Mouse (Mus musculus) urinary bladder, adult 18-20 months (tissue): Measurements from ENCODE around the gene Dpep1.
A peak's percentile ranks its signal among the peaks of the same experiment; 100 is the strongest.
"Not testable (repeated sequence)": the region's sequence is repeated elsewhere in the genome, so short reads cannot be mapped to it uniquely, and the experiment has no call there.

Experiments
- DNase-seq, 2 experiments: peaks; one replicate each; pipeline ENCODE4 v3.0.0; 2022; ENCODE audit warnings: low spot score in 2 of 2, mixed read lengths in 2 of 2

The Dpep1 gene

GRCm38 (mm10) chr8:123185566-123186409 lies at the start of gene Dpep1:
Gene Dpep1 (plus strand): TSS chr8:123186242.
- DNase-seq: peak in 1 of 2 experiments; percentile 55

- no peak for DNase-seq
Measured at GRCm38 (mm10) chr8:123136287-123136686, 49.8 kb upstream of the Dpep1 start.

GRCm38 (mm10) chr8:123137645-123138077 lies 48.4 kb upstream of the Dpep1 start:
- DNase-seq: peak in 1 of 2 experiments; percentile 43

DNA sequence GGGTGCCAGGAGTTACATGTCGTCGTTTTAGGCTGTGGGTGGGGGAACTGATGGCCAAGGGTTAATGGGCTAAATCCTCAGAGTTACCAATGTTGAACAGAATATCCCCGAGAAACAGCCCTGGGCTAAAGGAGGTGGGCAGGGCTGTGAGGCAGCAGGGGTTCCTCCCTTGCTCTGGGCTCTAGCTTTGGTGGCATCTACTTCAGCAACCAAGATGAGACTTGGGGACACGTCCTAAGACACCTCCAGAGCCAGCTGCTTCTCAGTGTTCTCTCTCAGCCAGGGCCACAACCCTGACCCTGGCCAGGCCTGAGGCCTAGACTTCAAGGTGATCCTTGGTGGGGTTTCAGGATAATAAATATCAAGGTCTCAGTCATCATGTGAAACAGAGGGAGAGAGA lies 47.3 kb upstream of the Dpep1 start:
- DNase-seq: no peak

DNA sequence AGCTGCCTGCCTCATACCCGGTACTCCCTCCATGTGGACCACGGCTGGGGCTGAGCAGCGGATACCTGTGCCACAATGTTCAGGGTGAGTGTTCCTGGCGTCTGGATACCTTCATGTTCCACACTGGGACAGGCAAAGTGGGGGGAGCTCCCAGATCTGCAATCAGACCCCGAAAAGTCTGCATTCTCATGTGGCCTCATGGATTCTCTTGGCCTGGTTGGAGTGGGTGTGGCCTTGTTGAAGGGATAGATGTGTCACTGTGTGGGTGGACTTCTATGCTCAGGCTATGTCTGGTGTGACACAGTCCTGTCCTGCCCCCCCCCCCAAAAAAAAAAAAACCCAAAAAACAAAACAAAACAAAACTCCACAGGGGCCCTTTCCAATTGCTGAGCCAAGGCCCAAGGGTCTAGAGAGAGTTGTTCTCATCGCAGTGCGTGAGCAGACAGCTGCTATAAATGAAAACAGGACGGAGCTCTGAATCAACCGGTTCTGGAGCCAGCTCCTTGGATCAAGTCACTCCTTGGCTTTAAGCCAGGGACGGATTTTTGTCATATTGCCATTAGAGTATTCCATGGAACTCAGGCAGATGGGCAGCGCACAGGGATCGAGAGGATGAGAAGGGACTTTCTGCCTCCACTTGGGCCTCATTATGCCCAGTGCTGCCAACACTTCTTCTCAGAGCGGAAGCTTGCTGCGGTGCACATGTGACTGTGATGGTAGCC lies 44.1 kb upstream of the Dpep1 start:
- DNase-seq: peak in 1 of 2 experiments; percentile 71

GRCm38 (mm10) chr8:123145279-123145678 lies 40.8 kb upstream of the Dpep1 start:
- DNase-seq: no peak

GRCm38 (mm10) chr8:123146390-123146789 lies 39.7 kb upstream of the Dpep1 start:
- DNase-seq: no peak

GRCm38 (mm10) chr8:123150737-123151171 lies 35.3 kb upstream of the Dpep1 start:
- no peak for DNase-seq

DNA sequence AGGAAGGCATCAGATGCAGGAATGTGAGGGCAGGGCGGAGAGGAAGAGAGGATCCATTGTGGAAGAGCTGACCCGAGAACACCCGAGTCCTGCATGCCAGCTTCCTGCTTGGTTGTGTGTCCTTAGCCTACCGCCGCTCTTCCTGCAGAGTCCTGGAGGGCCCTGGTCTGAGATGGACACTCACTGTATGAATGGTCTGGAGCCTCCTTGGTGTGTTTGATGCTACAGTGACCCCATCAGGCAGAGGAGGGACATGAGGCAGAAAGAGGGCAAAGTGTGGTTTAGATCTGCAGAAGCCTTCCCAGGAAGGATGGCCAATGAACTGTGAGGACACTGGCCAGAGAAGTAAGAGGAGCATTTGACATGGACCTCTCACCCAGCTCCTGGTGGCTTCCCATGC lies 30.9 kb upstream of the Dpep1 start:
- no peak for DNase-seq

DNA sequence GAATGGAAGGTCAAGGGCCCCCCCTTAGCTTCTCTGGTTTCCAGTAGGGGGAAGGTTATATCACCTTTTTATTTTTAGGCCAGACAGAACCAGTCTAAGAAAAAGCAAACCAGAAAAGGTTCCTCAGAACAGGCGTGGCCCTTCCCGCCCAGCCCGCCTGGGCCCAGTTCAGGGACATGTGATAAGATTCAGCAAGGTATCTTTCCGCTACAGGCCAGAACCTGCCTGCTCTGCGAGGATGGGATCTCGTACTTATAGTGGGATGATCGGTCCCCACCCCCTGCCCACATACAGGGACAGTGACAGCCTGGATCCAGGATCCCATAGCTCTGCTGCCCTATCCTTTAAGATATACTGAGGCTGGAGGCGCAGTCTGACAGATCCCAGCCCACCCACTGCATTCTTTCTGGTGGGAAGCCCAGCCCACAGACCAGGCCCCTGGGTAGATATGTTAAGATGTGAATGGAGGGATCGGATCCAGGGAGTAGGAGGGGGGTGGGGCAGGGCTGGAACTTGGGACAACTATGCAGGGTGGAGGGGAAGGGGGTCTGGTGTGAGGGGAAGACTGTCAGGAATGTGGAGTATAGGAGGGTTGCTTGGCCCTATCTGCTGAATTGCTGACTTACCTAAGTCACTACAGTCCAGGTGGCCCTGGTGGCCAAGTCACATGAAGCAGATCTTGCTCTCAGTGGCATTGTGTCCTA lies 29.8 kb upstream of the Dpep1 start:
- no peak for DNase-seq

- no peak for DNase-seq
Measured at GRCm38 (mm10) chr8:123157888-123158465, 28.1 kb upstream of the Dpep1 start, which contains the start of gene Sult5a1. Gene Sult5a1 (minus strand): TSS chr8:123158315.

DNA sequence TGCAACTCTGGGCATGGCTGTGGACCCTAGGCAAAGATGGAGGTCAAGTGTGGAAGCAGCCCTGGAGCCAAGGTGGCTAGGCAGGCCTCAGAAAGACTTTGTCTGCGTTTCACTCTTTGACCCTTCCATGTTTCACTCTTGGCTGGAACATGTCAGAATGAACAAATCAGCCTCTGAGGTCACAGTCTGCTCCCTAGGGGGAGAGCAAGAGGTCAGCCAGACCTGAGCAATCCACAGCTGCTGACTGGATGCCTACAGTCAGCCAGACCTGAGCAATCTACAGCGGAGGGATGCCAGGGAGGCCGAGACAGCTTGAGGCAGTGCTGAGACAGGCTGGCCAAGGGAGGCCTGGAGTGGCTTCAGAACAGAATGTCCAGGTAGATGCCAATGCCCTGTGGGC lies 4.7 kb upstream of the Dpep1 start:
- no peak for DNase-seq

DNA sequence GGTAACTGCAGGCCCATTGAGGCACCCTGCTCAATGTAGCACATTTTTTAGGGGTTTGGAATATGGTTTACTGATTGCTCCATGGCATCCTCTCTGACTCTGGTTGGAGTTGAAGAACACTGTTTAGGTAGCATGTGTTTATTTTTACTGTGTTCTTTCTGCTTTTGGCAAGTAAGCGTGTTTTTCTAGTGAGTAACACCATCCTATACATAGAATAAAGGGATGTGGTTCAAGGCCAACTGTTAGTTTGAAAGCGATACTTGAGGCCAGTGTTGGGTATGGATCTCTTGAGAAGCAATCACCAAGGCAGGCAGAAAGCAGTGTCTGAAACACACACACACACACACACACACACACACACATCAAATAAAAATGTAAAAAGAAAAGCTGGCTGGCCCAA lies 2.0 kb downstream of the Dpep1 start:
- no peak for DNase-seq

- no peak for DNase-seq
Measured at GRCm38 (mm10) chr8:123188841-123189240, 2.8 kb downstream of the Dpep1 start.

GRCm38 (mm10) chr8:123190678-123191077 lies 4.6 kb downstream of the Dpep1 start:
- DNase-seq: peak; percentile 41 to 67

DNA sequence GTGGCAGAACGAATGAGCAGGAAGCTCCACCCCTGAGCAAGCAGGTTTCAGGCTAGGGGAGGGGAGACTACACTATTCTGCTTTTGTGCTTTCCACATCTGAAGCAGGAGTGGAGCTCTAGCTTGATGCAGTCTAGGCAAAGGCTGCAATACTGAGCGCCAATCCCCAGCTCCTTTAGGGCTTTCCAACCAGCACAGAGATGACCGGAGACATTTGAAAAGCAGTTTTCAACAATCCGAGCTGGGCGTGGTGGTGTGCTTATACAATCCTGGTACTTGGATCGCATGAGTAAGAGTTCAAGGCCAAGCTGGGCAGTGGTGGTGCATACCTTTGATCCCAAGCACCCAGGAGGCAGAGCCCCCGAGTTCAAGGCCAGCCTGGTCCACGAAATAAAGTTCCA lies 5.9 kb downstream of the Dpep1 start:
- DNase-seq: no peak

DNA sequence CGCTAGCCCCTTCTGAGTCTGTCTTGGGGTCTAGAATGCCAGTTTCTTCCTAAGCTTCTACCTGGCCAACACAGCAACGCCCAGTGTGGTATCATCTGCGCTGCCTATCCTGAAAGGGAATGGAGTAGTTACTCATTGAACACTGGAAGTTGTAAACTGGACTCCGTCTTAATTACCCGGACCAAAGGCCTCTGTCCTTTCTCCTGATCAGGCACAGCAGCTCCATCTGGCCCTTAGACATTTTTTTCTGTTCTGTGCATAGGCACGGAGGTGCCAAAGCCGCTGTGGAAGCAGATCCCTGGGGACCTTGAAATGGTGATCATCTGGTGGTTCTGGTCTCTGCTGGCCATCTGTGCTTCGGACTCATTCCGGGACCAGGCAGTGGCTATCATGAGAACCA lies 7.7 kb downstream of the Dpep1 start:
- DNase-seq: no peak

DNA sequence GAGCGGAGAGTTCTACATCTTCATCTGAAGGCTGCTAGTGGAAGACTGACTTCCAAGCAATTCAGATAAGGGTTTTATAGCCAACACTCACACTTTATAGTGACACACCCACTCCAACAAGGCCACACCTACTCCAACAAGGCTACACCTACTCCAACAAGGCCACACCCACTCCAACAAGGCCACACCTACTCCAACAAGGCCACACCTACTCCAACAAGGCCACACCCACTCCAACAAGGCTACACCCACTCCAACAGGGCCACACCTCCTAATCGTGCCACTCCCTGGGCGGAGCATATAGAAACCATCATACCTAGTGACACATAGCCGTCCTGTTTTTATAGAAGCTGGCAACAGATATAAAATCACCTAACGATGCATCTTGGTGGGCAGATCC lies 11.0 kb downstream of the Dpep1 start:
- not testable (repeated sequence) for DNase-seq

DNA sequence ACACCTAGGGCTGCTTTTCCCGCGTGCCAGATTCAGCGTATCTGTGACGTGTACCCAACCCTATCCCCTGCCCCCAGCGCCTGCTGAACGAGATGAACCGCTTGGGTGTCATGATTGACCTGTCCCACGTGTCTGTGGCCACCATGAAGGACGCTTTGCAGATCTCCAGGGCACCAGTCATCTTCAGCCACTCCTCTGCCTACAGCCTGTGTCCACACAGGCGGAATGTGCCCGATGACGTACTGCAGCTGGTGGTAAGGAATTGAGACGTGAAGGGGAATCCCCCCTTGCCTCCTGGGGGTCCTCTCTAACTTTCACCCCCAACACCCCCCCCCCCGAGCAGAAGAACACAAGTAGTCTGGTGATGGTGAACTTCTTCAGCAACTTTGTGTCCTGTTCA lies 13.8 kb downstream of the Dpep1 start:
- DNase-seq: no peak

DNA sequence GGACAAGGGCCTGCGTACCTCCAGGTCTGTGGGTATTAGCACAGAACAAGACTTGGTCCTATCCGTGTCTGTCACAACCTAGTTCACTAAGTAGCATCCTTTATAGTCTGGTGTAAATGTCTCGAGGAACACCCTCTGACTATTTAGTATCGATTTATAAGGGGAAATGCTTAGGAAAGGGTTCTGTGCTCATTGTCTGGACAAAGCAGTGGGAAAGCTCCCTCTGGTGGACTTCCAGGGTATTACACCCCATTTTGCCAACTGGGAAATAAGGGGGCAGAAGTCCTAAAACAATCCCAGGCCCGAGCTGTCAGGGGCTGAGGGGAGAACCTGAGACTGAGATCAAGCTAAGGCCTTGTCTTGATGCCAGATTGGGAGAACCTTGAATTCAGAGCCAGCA lies 16.2 kb downstream of the Dpep1 start:
- peak in 1 of 2 experiments; percentile 61 for DNase-seq

GRCm38 (mm10) chr8:123203571-123203970 lies 17.5 kb downstream of the Dpep1 start:
- DNase-seq: no peak

GRCm38 (mm10) chr8:123211876-123212275 lies 25.8 kb downstream of the Dpep1 start:
- no peak for DNase-seq
